Mouse (Mus musculus) liver, embryonic 14.5 days (tissue): ENCODE measurements around the gene Ccdc86.

Experiments used
- CTCF ChIP-seq: IDR thresholded peaks from 2 replicates; pipeline ENCODE4 v1.5.1; 2016; ENCODE audit warnings: antibody characterized with exemption, low read depth, control low read depth
- EP300 ChIP-seq: IDR thresholded peaks from 2 replicates; pipeline ENCODE4 v1.6.1; 2016; ENCODE audit warnings: antibody characterized with exemption, low read depth

GRCm38 (mm10) chr19:10993150-10993549 is 44.1 kb upstream of the Ccdc86 start, which contains the start of gene Ms4a15:
- TF ChIP-seq CTCF (no peak), EP300 (no peak)
